In the genomic region with DNA sequence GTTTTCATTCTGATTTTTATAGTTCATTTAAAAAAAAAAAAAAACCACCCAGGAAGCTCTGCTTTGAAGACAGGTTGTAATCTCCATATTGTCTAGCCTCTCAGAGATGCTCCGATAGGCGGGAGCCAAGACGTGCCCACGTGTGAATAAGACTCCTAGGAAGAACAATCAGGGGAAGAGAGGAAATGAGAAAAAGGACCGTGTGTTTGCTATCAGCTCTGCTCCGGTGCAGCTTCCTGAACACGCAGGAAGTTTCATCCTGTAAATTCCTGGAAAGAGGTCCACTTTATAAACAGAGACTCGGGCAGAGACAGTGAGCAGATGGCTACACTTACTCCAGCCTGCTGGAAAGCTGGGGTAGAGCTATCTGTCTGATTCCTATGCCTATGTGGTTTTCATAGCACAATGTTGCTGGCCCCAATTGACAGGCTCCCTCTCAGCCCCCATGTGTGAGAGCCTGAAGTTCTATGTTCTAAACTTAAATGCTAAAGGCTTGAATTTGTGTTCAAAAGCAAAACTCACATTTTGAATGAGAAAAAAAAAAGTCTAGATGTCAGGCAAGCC, we compare ENCODE assay signal across 20 mouse cellular contexts.
A peak's percentile ranks its signal among the peaks of the same experiment; 100 is the strongest.
DNase-seq lines count a peak whose midpoint lies in the region; ATAC-seq and TF ChIP-seq lines count a peak whose summit lies in the region.
"Had no signal": no experiment of that assay in that cellular context is flagged by ENCODE, and none has a peak within 500 bp of the region (broad histone marks: within the 10 kb centered on the region; RNA-seq: fewer than 3 reads in every experiment).

No protein-coding gene starts in this region.

- TF ChIP-seq EP300 in heart, postnatal 0 days (IDR thresholded peaks at IDR 0.05; ENCODE audit: low read depth) = peak; percentile 46; the same call in 1 of the 2 replicates

- H3K27me3 ChIP-seq in heart, postnatal 0 days (ENCODE audit: control insufficient read depth, insufficient read depth, low read length) = no peaks in the 10 kb centered on the region
- H3K27me3 ChIP-seq: midbrain, embryonic 12.5 days; neural tube, embryonic 15.5 days had no signal

- H3K4me1 ChIP-seq in heart, postnatal 0 days (ENCODE audit: control insufficient read depth, insufficient read depth) = no peaks in the 10 kb centered on the region
- H3K4me1 ChIP-seq: embryonic facial prominence, embryonic 10.5 days; midbrain, embryonic 12.5 days; neural tube, embryonic 15.5 days had no signal

- WGBS in heart, postnatal 0 days = 56% methylated on average over 8 of the region's 8 CpGs

- H3K9ac ChIP-seq in heart, postnatal 0 days (replicated peaks; ENCODE audit: low read depth, low read length) = no peak overlapping the region
- H3K9ac ChIP-seq: midbrain, embryonic 12.5 days; neural tube, embryonic 15.5 days had no signal

- no peak for TF ChIP-seq CTCF in heart, postnatal 0 days (IDR thresholded peaks at IDR 0.05; ENCODE audit: low read depth)

- peak; percentile 96 for DNase-seq in heart, adult 11 months
- no peak for DNase-seq in heart, postnatal 4 days
- peak; percentile 26 for DNase-seq in kidney, adult 9 months
- no peak for DNase-seq in kidney, adult 11 months
- DNase-seq in heart, postnatal 0 days (ENCODE audit: low spot score) = peak; percentile 57
- DNase-seq in lung, postnatal 25 days (ENCODE audit: low spot score) = peak; percentile 57
- DNase-seq in yolk sac, embryonic 10.5 days (ENCODE audit: low spot score) = no peak
- no peak for DNase-seq in layer of hippocampus, postnatal 25 days (ENCODE audit: extremely low spot score in 1 of 2, low spot score in 1 of 2)
- DNase-seq: adrenal gland, adult 2 months; cerebellum, adult 11-12 months; cerebellum, postnatal 36 days; kidney, adult 8-10 months; layer of hippocampus, postnatal 36 days; left cerebral cortex, postnatal 4 days; thymus, adult 18-20 months had no signal

- H3K36me3 ChIP-seq in heart, postnatal 0 days (replicated peaks; ENCODE audit: control insufficient read depth, insufficient read depth, low read length) = no peaks in the 10 kb centered on the region
- H3K36me3 ChIP-seq: embryonic facial prominence, embryonic 10.5 days; midbrain, embryonic 12.5 days; neural tube, embryonic 15.5 days had no signal

- no peak overlapping the region for H3K4me2 ChIP-seq in heart, postnatal 0 days (ENCODE audit: low read depth, low read length)
- H3K4me2 ChIP-seq: liver, embryonic 11.5 days; midbrain, embryonic 12.5 days; neural tube, embryonic 15.5 days had no signal

- H3K27ac ChIP-seq in heart, postnatal 0 days (ENCODE audit: low read depth) = 0 out of 2 replicates have a peak overlapping the region, but pooled peaks have one; percentile 13
- H3K27ac ChIP-seq: embryonic facial prominence, embryonic 10.5 days; midbrain, embryonic 12.5 days; neural tube, embryonic 15.5 days had no signal

- ATAC-seq in heart, postnatal 0 days (ENCODE audit: insufficient read depth, low read depth) = no peak
- ATAC-seq: forebrain, embryonic 14.5 days had no signal

- peaks cover 7% of the 10 kb centered on the region; the same call in 1 of the 2 replicates for H3K9me3 ChIP-seq in heart, postnatal 0 days (replicated peaks; ENCODE audit: control insufficient read depth, low read length)
- H3K9me3 ChIP-seq: embryonic facial prominence, embryonic 10.5 days; midbrain, embryonic 12.5 days; neural tube, embryonic 15.5 days had no signal

- no peak overlapping the region for H3K4me3 ChIP-seq in heart, postnatal 0 days (ENCODE audit: low read depth, low read length)
- H3K4me3 ChIP-seq: embryonic facial prominence, embryonic 10.5 days; midbrain, embryonic 12.5 days; neural tube, embryonic 15.5 days had no signal

Comparison
In these comparisons a context has a peak if more than half of its experiments do, and no peak if none do; other contexts are left out.
1. DNase-seq: peak in heart, adult 11 months (single experiment), kidney, adult 9 months (single experiment), heart, postnatal 0 days (single experiment) and lung, postnatal 25 days (single experiment); none in heart, postnatal 4 days (single experiment), kidney, adult 11 months (single experiment), yolk sac, embryonic 10.5 days (single experiment) and layer of hippocampus, postnatal 25 days (0 of 2).